Mouse (Mus musculus): ENCODE measurements around the gene Nkapd1. TPM values are rescaled to one million over a fixed set of nuclear protein-coding genes. Genes with fewer than 3 reads are reported as not detected.

Nkapd1 gene
- polyA plus RNA-seq, 1 experiment from 2014 or later = 22.2 TPM

GRCm38 (mm10) chr9:50594794-50595417, 22.4 kb downstream of the Nkapd1 start:
- Histone ChIP-seq H3K9ac (no peak overlapping the region), H3K27me3 (no peaks in the 10 kb centered on the region), H3K4me2 (no peak overlapping the region), H3K9me3 (no peaks in the 10 kb centered on the region), H3K4me1 (no peaks in the 10 kb centered on the region), H3K27ac (no peak overlapping the region), H3K36me3 (peaks cover 48% of the 10 kb centered on the region), H3K4me3 (no peak overlapping the region)
- WGBS = 77% methylated on average over 12 of the region's 12 CpGs
- no peak for ATAC-seq (ENCODE audit: insufficient number of reproducible peaks, low FRiP score, low TSS enrichment, low read depth)

GRCm38 (mm10) chr9:50593544-50593943, 23.7 kb downstream of the Nkapd1 start:
- no peaks in the 10 kb centered on the region for H3K4me1 ChIP-seq
- H3K27ac ChIP-seq = no peak overlapping the region
- no peak overlapping the region for H3K4me2 ChIP-seq
- peaks cover 36% of the 10 kb centered on the region for H3K36me3 ChIP-seq
- 100% methylated on average over 3 of the region's 3 CpGs for WGBS
- ATAC-seq (ENCODE audit: insufficient number of reproducible peaks, low FRiP score, low TSS enrichment, low read depth) = no peak
- H3K27me3 ChIP-seq = no peaks in the 10 kb centered on the region
- no peak overlapping the region for H3K4me3 ChIP-seq
- H3K9ac ChIP-seq = no peak overlapping the region
- H3K9me3 ChIP-seq = no peaks in the 10 kb centered on the region

DNA sequence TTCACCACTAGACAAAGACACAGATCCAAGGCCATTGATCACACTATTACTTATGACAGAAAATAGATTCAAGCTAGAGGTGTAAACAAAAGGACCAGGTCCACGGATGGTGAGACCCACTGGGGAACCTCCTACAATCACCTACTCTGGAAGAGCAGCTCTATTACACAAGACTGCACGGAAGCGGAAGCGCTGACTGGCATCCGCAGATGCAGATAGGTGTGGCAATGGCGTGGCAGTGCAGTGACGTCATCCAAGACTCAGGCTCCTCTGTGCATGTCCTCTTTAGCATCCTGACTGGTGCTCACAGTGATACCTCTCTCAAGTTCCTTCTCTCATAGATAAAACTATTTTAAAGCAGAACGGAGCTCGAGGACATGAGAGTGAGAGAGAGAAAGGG, 24.3 kb downstream of the Nkapd1 start:
- Histone ChIP-seq H3K27me3 (no peaks in the 10 kb centered on the region), H3K27ac (no peak overlapping the region), H3K4me2 (no peak overlapping the region), H3K36me3 (peaks cover 30% of the 10 kb centered on the region), H3K9ac (no peak overlapping the region), H3K4me3 (no peak overlapping the region), H3K9me3 (no peaks in the 10 kb centered on the region), H3K4me1 (no peaks in the 10 kb centered on the region)
- ATAC-seq (ENCODE audit: insufficient number of reproducible peaks, low FRiP score, low TSS enrichment, low read depth) = no peak
- WGBS = 86% methylated on average over 9 of the region's 9 CpGs

- H3K4me1 ChIP-seq = no peaks in the 10 kb centered on the region
- WGBS = 69% methylated on average over 10 of the region's 10 CpGs
- H3K9me3 ChIP-seq = no peaks in the 10 kb centered on the region
- peaks cover 13% of the 10 kb centered on the region for H3K36me3 ChIP-seq
- no peak overlapping the region for H3K4me3 ChIP-seq
- no peak overlapping the region for H3K9ac ChIP-seq
- ATAC-seq (ENCODE audit: insufficient number of reproducible peaks, low FRiP score, low TSS enrichment, low read depth) = no peak
- H3K27ac ChIP-seq = no peak overlapping the region
- H3K27me3 ChIP-seq = no peaks in the 10 kb centered on the region
- no peak overlapping the region for H3K4me2 ChIP-seq
Measured at GRCm38 (mm10) chr9:50590856-50591518, 26.3 kb downstream of the Nkapd1 start.

- Histone ChIP-seq H3K4me1 (no peaks in the 10 kb centered on the region), H3K4me3 (no peak overlapping the region), H3K27me3 (no peaks in the 10 kb centered on the region), H3K9ac (no peak overlapping the region), H3K27ac (no peak overlapping the region), H3K9me3 (no peaks in the 10 kb centered on the region), H3K36me3 (no peaks in the 10 kb centered on the region), H3K4me2 (no peak overlapping the region)
- WGBS = 80% methylated on average over 4 of the region's 4 CpGs
- ATAC-seq (ENCODE audit: insufficient number of reproducible peaks, low FRiP score, low TSS enrichment, low read depth) = no peak
Measured at GRCm38 (mm10) chr9:50586955-50587354, 30.3 kb downstream of the Nkapd1 start.

DNA sequence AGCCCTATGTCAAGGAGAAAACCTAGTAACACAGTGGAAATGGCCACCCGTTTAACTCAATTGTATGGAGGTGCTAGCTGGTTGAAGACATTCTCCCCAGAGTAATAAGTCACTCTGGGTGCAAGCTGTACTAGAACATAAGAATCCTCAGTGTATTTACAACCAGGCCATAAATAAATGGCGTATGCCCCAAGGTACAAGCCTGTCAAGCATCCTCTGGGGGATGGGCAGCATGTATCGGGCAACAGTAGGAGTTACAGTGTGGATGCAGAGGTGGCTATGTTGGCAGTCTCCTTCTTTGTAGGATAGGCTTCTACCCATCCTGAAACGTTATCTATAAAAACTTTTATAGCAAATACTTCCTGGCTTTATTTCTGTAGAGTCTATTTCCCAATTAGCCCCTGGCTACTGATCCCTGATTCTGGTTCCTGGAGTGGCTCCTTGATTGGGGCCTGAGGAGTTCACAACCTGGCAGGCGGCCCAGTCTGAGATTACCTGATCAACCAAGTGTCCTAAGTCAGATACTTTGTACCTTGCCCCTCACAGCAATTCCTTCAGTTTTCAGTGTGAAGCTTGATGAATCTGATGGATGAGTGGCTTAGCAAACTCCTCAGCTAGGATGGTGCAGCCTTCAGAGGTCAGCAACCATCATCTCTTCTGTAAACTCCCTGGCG, 32.0 kb downstream of the Nkapd1 start:
- Histone ChIP-seq H3K36me3 (no peaks in the 10 kb centered on the region), H3K9ac (no peak overlapping the region)
- WGBS = 58% methylated on average over 6 of the region's 6 CpGs

GRCm38 (mm10) chr9:50580370-50580769, 36.9 kb downstream of the Nkapd1 start:
- Histone ChIP-seq H3K4me3 (no peak overlapping the region), H3K9ac (no peak overlapping the region), H3K36me3 (no peaks in the 10 kb centered on the region), H3K9me3 (no peaks in the 10 kb centered on the region), H3K27me3 (no peaks in the 10 kb centered on the region), H3K4me2 (no peak overlapping the region), H3K4me1 (no peaks in the 10 kb centered on the region), H3K27ac (no peak overlapping the region)
- ATAC-seq (ENCODE audit: insufficient number of reproducible peaks, low FRiP score, low TSS enrichment, low read depth) = no peak
- WGBS = 48% methylated on average over 4 of the region's 4 CpGs

More for the DNA sequence above, 32.0 kb downstream of the Nkapd1 start:
- no peaks in the 10 kb centered on the region for H3K4me1 ChIP-seq
- no peak overlapping the region for H3K27ac ChIP-seq
- no peak overlapping the region for H3K4me2 ChIP-seq
- no peaks in the 10 kb centered on the region for H3K9me3 ChIP-seq
- no peak overlapping the region for H3K4me3 ChIP-seq
- H3K27me3 ChIP-seq = no peaks in the 10 kb centered on the region
- ATAC-seq (ENCODE audit: insufficient number of reproducible peaks, low FRiP score, low TSS enrichment, low read depth) = no peak

DNA sequence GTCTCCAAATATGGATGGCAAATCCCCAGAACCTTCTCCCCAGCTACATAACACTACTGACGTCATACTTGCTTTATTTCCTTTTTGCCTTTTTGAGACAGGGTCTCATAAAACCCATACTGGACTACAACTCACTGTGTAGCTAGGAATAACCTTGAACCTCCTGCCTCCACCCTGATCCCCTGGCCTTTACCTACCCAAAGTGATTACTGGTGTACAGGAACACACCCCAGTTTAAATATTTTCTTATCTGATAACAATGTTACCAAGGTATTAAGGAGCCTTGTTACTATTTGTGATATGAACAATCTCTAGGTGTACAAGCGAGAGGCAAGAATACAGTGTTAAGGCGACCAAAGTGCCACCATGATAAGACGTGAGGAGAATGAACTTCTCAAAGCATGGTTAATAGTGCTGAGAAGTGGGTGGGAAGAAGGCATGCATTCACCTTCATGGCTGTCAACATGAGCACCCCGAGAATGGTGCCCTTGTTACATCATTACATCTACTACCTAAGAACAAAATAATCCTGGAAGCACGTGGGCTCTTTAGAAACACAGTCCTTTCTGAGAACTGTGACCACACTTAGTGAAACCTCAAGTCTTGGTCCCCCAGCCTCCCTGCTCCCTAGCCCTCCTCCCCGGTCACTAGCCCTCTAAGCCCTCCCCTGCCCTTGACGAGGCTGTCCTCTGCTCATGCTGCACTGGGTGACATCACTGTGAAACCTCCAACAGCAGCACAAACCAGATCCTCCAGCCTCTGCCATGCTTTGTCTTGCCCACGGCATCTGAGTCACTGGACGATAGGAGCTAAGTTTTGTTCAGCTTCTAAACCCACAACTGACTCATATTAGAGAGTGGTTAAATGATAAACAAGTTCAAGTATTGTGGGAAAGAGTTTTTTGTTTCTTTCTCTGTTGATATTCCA, 47.4 kb downstream of the Nkapd1 start:
- H3K27ac ChIP-seq = no peak overlapping the region
- H3K9ac ChIP-seq = no peak overlapping the region
- no peak overlapping the region for H3K4me3 ChIP-seq
- H3K4me2 ChIP-seq = no peak overlapping the region
- no peaks in the 10 kb centered on the region for H3K27me3 ChIP-seq
- H3K4me1 ChIP-seq = no peaks in the 10 kb centered on the region
- no peaks in the 10 kb centered on the region for H3K9me3 ChIP-seq
- 68% methylated on average over 10 of the region's 10 CpGs for WGBS
- H3K36me3 ChIP-seq = no peaks in the 10 kb centered on the region
- no peak for ATAC-seq (ENCODE audit: insufficient number of reproducible peaks, low FRiP score, low TSS enrichment, low read depth)

DNA sequence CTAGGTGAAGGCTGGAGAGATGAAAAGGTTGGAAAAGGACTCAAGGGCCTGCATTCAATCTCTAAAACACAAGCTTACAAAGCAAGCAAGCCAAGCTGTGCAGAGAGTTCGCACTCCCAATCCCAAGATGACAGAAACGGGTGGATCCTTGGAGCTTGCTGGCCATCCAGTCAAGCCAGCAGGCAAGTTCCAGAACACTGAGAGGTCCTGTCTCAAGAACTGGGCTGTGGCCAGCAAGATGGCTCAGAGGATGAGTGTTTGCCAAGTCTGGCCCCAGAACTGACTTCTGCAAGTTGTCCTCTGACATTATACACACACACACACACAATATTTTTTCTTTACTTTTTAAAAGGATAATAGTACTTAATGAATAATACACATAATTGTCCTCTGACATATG, 49.4 kb downstream of the Nkapd1 start:
- Histone ChIP-seq H3K4me3 (no peak overlapping the region), H3K9ac (no peak overlapping the region), H3K27me3 (no peaks in the 10 kb centered on the region), H3K4me2 (no peak overlapping the region), H3K27ac (no peak overlapping the region), H3K9me3 (no peaks in the 10 kb centered on the region), H3K4me1 (no peaks in the 10 kb centered on the region), H3K36me3 (no peaks in the 10 kb centered on the region)
- 71% methylated on average over 2 of the region's 2 CpGs for WGBS
- ATAC-seq (ENCODE audit: insufficient number of reproducible peaks, low FRiP score, low TSS enrichment, low read depth) = no peak

DNA sequence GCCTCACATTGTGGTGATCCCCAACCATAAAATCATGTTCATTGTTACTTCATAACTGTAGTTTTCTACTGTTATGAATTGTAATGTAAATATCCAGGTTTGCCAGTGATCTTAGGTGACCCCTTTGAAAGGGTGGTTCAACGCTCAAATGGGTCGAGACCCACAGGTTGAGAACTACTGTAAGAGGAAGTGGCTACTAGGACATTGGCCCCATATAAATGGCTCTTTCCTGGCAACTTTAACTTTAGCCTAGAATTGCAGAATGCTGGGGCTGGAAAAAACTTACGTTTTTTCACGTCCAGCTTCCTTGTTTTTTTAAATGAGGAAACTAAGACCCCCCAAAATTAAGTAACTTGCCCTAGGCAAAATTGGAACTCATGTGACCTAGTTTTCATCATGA, 49.9 kb downstream of the Nkapd1 start:
- H3K9ac ChIP-seq = no peak overlapping the region
- no peaks in the 10 kb centered on the region for H3K4me1 ChIP-seq
- WGBS = 76% methylated on average over 4 of the region's 4 CpGs
- no peaks in the 10 kb centered on the region for H3K9me3 ChIP-seq
- no peaks in the 10 kb centered on the region for H3K27me3 ChIP-seq
- ATAC-seq (ENCODE audit: insufficient number of reproducible peaks, low FRiP score, low TSS enrichment, low read depth) = no peak
- no peak overlapping the region for H3K4me3 ChIP-seq
- H3K27ac ChIP-seq = no peak overlapping the region
- no peak overlapping the region for H3K4me2 ChIP-seq
- H3K36me3 ChIP-seq = no peaks in the 10 kb centered on the region

DNA sequence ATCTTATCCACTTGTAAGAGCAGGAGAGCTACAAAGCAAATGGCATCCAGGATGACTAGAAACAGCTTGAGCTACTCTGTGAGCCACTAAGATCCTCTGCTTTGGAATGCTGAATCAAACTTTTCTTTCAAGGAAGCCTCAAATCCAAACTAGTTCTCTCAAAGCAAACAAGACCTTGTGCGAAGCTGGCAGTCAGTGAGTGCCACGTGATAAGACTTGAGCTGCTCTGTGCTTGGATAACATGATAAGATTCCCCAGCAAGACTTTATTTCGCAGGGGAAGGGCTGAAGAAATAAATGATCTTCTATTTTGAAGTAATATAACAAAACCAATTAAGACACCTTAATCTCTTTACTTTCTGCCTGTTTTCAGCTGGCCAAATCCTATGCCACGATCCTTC, 51.3 kb downstream of the Nkapd1 start:
- Histone ChIP-seq H3K4me3 (no peak overlapping the region), H3K27ac (no peak overlapping the region), H3K27me3 (no peaks in the 10 kb centered on the region), H3K9me3 (no peaks in the 10 kb centered on the region), H3K9ac (no peak overlapping the region), H3K4me2 (no peak overlapping the region), H3K36me3 (no peaks in the 10 kb centered on the region), H3K4me1 (no peaks in the 10 kb centered on the region)
- 84% methylated on average over 4 of the region's 4 CpGs for WGBS
- no peak for ATAC-seq (ENCODE audit: insufficient number of reproducible peaks, low FRiP score, low TSS enrichment, low read depth)

Measured in limb, embryonic 15.5 days (tissue).